Mouse (Mus musculus) C2C12 (cell line): ENCODE data around the gene Esm1. TPM values are rescaled to one million over a fixed set of nuclear protein-coding genes. Genes with fewer than 3 reads are reported as not detected.

ENCODE experiments used
- H3K27me3 ChIP-seq: one replicate; pipeline ENCODE4 v1.6.1; 2011; ENCODE audit not compliant: control insufficient read depth, insufficient read depth, insufficient read length
- H3K36me3 ChIP-seq: one replicate; pipeline ENCODE4 v1.6.1; 2011; ENCODE audit not compliant: control insufficient read depth, insufficient read depth
- H3K4me3 ChIP-seq: one replicate; pipeline ENCODE4 v1.5.1; 2011; ENCODE audit warnings: mild to moderate bottlenecking, control low read depth; ENCODE audit not compliant: poor library complexity, insufficient read depth, severe bottlenecking
- H3K79me2 ChIP-seq: one replicate; pipeline ENCODE4 v1.6.1; 2011; ENCODE audit not compliant: control insufficient read depth, insufficient read depth
- H3K79me3 ChIP-seq: one replicate; pipeline ENCODE4 v1.6.1; 2011; ENCODE audit warnings: low read depth, control low read depth
- H3ac ChIP-seq: one replicate; pipeline ENCODE3; 2011; ENCODE audit warnings: low read depth; ENCODE audit not compliant: control insufficient read depth, insufficient read length
- CEBPB ChIP-seq: IDR thresholded peaks from one replicate; pipeline ENCODE4 v1.6.1; 2011; ENCODE audit warnings: low read depth, mild to moderate bottlenecking, control low read depth, moderate library complexity
- CTCF ChIP-seq: IDR thresholded peaks from one replicate; pipeline ENCODE4 v1.5.1; 2011; ENCODE audit not compliant: control insufficient read depth, insufficient read depth, insufficient read length
- FOSL1 ChIP-seq: IDR thresholded peaks from one replicate; pipeline ENCODE4 v1.8.0; 2011; ENCODE audit warnings: mild to moderate bottlenecking, low read length; ENCODE audit not compliant: poor library complexity, insufficient read depth, severe bottlenecking
- MAX ChIP-seq: IDR thresholded peaks from one replicate; pipeline ENCODE4 v1.6.1; 2011; ENCODE audit warnings: mild to moderate bottlenecking, control low read depth
- MYOD1 ChIP-seq: IDR thresholded peaks from one replicate; pipeline ENCODE4 v1.6.1; 2011; ENCODE audit warnings: low read depth; ENCODE audit not compliant: control insufficient read depth, insufficient read length
- MYOG ChIP-seq: IDR thresholded peaks from one replicate; pipeline ENCODE4 v1.6.1; 2011; ENCODE audit not compliant: control insufficient read depth, insufficient read length; ENCODE audit errors: extremely low read depth
- USF1 ChIP-seq: IDR thresholded peaks from one replicate; pipeline ENCODE4 v1.6.1; 2011; ENCODE audit warnings: low read depth, mild to moderate bottlenecking, control low read depth, moderate library complexity
- polyA plus RNA-seq: library from polyadenylated mRNA; unstranded; fragments of >200 nt; fragmentation: generic; extraction: Trizol; gene quantifications from one replicate; pipeline ENCODE4 v1.2.1, GENCODE M21; 2012; ENCODE audit warnings: missing spikeins

Gene Esm1
- polyA plus RNA-seq, 1 experiment = 0.08 TPM

DNA sequence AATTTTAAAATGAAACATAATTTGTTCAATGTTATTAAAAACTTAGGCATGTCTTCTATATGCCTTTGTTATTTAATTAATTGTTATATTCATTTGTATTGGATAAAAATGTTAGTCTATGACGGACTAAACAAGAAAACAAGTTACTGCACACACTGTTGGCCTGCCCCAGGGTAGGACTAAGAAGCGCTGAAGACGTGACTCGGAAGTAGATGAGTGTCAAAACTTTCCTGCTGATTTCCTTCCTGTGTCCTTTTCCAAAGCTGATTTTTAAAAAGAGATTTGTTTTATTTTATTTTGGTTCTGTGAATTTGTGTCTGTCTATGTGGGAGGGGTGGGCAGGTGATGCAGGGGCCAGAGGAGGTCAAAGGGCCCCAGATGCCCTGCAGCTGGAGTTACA, 25.7 kb upstream of the Esm1 start:
- Histone ChIP-seq H3K79me2 (no peaks in the 10 kb centered on the region), H3K4me3 (no peak overlapping the region), H3K36me3 (no peaks in the 10 kb centered on the region), H3K79me3 (no peaks in the 10 kb centered on the region), H3K27me3 (no peaks in the 10 kb centered on the region), H3ac (no peak overlapping the region)
- no peak for TF ChIP-seq USF1
- TF ChIP-seq MAX = no peak
- no peak for TF ChIP-seq MYOG

DNA sequence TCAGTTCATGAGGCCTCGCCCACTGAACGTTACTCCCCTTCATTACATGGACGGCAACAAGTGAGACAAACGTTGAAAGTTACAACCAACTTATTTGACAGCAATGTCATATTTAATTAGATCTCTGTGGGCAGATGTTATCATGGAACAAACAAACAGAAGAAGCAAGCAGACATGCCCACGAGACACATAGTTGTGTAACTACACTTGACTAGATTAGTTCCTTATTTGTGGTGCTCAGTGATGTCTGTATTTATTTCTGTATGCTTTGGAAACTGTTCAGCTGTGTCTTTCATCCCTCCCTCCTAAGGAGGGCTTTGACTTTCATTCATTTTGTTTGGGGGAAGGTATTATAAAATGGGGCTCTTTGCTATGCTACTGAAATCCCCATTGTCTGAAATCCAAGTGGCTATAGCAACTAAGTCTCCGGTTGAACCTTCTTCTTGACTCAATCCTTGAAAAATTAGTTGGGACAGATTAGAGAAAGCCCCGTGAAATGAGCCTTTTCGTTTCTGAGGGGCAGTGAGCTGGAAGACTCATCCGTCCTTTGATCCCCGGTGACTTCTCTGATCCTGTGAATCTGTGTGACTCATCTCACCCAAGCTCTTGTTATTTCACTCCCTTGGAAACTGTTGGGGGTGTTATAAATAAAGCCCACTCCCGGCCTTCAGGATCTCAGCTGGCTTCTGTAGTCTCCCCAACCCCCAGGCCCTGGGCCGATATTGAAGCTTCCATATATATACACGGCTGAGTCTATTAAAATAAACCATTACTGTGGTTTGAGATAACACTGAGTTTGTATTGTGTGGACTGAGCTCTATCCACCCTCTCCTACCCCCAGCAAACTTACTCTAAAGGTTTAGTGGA, 12.4 kb upstream of the Esm1 start:
- Histone ChIP-seq H3ac (no peak overlapping the region), H3K4me3 (no peak overlapping the region), H3K36me3 (no peaks in the 10 kb centered on the region), H3K79me2 (no peaks in the 10 kb centered on the region), H3K79me3 (no peaks in the 10 kb centered on the region), H3K27me3 (no peaks in the 10 kb centered on the region)
- TF ChIP-seq FOSL1 = no peak
- no peak for TF ChIP-seq USF1
- TF ChIP-seq MYOD1 = no peak
- no peak for TF ChIP-seq MAX
- TF ChIP-seq MYOG = no peak
- no peak for TF ChIP-seq CEBPB
- no peak for TF ChIP-seq CTCF

DNA sequence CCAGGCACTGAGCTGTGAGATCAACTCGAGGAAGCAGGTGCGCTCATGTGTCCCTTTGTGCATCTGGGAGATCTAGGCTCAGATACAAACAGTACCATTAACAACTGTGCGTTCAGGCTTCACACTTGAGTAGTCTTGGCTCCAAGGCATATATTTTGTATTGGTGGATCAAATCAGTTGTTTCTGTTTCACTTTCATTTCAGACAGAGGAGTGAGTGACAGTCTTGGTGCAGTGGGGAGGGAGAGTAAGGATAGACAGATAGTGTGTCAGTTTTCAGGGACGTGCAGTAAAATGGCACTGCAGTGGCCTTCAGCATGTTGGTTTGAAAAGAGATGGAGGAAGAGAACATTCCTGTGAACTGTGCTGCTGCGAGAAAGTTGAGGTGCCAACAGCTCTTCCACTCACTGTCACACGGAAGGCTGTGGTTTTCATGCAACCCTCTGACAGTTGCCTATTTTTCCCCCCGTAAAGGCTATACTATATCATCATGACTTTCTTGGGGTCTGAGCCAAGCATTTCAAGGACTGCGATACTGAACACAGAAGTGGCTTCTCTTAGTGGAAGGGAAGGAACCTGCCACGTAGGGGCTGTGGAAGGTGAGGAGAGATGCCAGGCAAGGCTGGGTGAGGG, 11.5 kb upstream of the Esm1 start:
- no peaks in the 10 kb centered on the region for H3K27me3 ChIP-seq
- no peaks in the 10 kb centered on the region for H3K79me3 ChIP-seq
- H3K36me3 ChIP-seq = no peaks in the 10 kb centered on the region
- no peak overlapping the region for H3K4me3 ChIP-seq
- H3ac ChIP-seq = no peak overlapping the region
- no peaks in the 10 kb centered on the region for H3K79me2 ChIP-seq
- TF ChIP-seq MYOD1 (no peak), FOSL1 (no peak), MYOG (no peak), CEBPB (no peak), CTCF (no peak), MAX (no peak), USF1 (no peak)

DNA sequence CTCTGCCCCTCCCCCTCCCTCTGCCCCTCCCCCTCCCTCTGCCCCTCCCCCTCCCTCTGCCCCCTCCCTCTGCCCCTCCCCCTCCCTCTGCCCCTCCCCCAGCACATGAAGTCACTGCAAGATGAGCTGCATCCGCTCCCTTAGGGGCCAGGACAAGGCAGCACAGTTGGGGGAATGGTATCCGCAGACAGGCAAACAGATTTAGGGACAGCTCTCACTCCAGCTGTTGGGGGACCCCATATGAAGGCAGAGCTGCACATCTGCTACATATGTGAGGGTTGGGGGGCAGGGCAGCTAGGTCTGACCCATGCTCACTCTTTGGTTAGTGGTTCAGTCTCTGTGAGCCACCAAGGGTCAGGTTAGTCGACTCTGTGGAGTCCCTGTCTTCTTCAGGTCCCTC, 10.1 kb upstream of the Esm1 start:
- no peaks in the 10 kb centered on the region for H3K27me3 ChIP-seq
- TF ChIP-seq USF1 (no peak), CEBPB (no peak), MYOG (no peak), MAX (no peak), FOSL1 (no peak)
- H3K79me3 ChIP-seq = no peaks in the 10 kb centered on the region
- no peak overlapping the region for H3K4me3 ChIP-seq
- H3K79me2 ChIP-seq = no peaks in the 10 kb centered on the region
- no peak overlapping the region for H3ac ChIP-seq
- H3K36me3 ChIP-seq = no peaks in the 10 kb centered on the region

DNA sequence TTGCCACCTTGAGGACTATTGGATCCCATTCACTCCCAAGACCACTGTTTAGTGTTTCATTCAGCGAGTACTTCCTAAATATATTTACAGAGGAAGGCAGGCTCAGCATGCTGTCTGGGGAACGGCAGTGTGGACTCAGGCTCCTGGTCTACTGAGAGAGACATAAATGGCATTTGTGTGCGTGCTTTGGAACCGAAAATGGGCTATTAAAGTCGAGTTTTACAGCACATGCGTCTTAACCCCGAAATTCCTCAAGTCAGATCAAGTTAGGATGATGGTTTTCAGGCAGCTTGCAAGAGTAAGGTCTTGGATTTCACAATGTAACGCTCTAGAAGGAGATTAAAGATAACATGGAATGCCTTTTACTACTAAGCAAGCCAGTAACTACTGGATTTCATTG, 8.7 kb upstream of the Esm1 start:
- no peaks in the 10 kb centered on the region for H3K36me3 ChIP-seq
- H3K79me2 ChIP-seq = no peaks in the 10 kb centered on the region
- TF ChIP-seq CEBPB (no peak), FOSL1 (no peak), USF1 (no peak), MYOG (no peak), MAX (no peak), CTCF (no peak), MYOD1 (no peak)
- no peak overlapping the region for H3ac ChIP-seq
- no peaks in the 10 kb centered on the region for H3K27me3 ChIP-seq
- no peaks in the 10 kb centered on the region for H3K79me3 ChIP-seq
- no peak overlapping the region for H3K4me3 ChIP-seq

DNA sequence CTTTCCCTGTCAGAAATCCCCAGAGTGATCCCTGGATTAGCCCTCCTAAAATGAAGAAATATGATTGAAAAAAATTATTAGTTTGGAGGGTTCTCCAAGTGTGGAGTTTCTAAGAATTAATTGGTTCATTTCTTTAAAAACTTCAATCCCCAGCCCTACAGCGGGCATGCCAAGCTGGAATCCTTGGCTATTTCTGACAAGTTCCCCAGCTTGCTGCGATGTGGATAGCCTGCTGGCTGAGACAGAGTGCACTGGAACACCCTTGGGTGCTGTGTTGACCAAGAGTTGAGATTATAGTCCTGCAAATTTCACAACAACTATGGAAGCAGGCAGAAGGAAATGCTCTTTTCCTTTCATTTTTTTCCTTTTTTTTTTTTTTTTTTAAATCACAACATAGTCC, 7.8 kb upstream of the Esm1 start:
- H3K79me3 ChIP-seq = no peaks in the 10 kb centered on the region
- no peaks in the 10 kb centered on the region for H3K27me3 ChIP-seq
- TF ChIP-seq MAX = no peak
- no peak for TF ChIP-seq MYOG
- no peak for TF ChIP-seq FOSL1
- TF ChIP-seq CTCF = no peak
- TF ChIP-seq CEBPB = no peak
- no peak for TF ChIP-seq USF1
- no peak for TF ChIP-seq MYOD1
- H3K4me3 ChIP-seq = no peak overlapping the region
- no peaks in the 10 kb centered on the region for H3K79me2 ChIP-seq
- H3ac ChIP-seq = no peak overlapping the region
- no peaks in the 10 kb centered on the region for H3K36me3 ChIP-seq
